Mouse (Mus musculus): Measurements from ENCODE around the gene Lpp. TPM values are rescaled to one million over a fixed set of nuclear protein-coding genes. Genes with fewer than 3 reads are reported as not detected.

Gene Lpp
- polyA plus RNA-seq, 1 experiment from 2014 or later, result 11.9 TPM

- 94% methylated on average over 8 of the region's 8 CpGs for WGBS
- no peak for ATAC-seq (ENCODE audit: low FRiP score)
- H3K4me2 ChIP-seq, result no peak overlapping the region
- no peaks in the 10 kb centered on the region for H3K9me3 ChIP-seq
- H3K27me3 ChIP-seq, result peaks cover 11% of the 10 kb centered on the region; the same call in 1 of the 2 replicates
- H3K4me3 ChIP-seq, result no peak overlapping the region
- H3K36me3 ChIP-seq, result no peaks in the 10 kb centered on the region
- H3K27ac ChIP-seq, result no peak overlapping the region
- no peaks in the 10 kb centered on the region for H3K4me1 ChIP-seq (replicated peaks)
- no peak overlapping the region for H3K9ac ChIP-seq
These were observed 647.9 kb downstream of the Lpp start for GRCm38 (mm10) chr16:25041165-25041564.

GRCm38 (mm10) chr16:25041855-25042529 lies 648.7 kb downstream of the Lpp start:
- H3K27ac ChIP-seq, result no peak overlapping the region
- H3K4me2 ChIP-seq, result no peak overlapping the region
- H3K27me3 ChIP-seq, result peaks cover 11% of the 10 kb centered on the region; the same call in 1 of the 2 replicates
- 78% methylated on average over 5 of the region's 5 CpGs for WGBS
- H3K4me1 ChIP-seq (replicated peaks), result no peaks in the 10 kb centered on the region
- no peaks in the 10 kb centered on the region for H3K36me3 ChIP-seq
- no peak overlapping the region for H3K4me3 ChIP-seq
- ATAC-seq (ENCODE audit: low FRiP score), result no peak
- no peaks in the 10 kb centered on the region for H3K9me3 ChIP-seq
- no peak overlapping the region for H3K9ac ChIP-seq

MicroRNAs within 50 kb of the gene (microRNA counts, 519-probe panel; counts per million panel counts)
- 3,752 counts per million, percentile 54 among the panel's probes with 10 or more counts for microRNA mmu-miR-28

Small RNA genes within 50 kb of the gene (microRNA-seq; reads per million reads assigned to microRNA genes)
- gene Mir28a, result 485 reads per million, percentile 70 among the genes with 10 or more reads in this experiment
